Mouse (Mus musculus) heart, postnatal 25 days (tissue): ENCODE measurements at regions not wholly inside any gene's neighbourhood (a gene's known extent, or its start where the extent isn't known, plus 50 kb on each side); places are given as distances from the start of the nearest gene placed in this dataset.
"Not testable (repeated sequence)": the region's sequence is repeated elsewhere in the genome, so short reads cannot be mapped to it uniquely, and the experiment has no call there.

Experiments used
- DNase-seq: peaks from one replicate; pipeline ENCODE4 v3.0.0; 2022; ENCODE audit warnings: low spot score
- intact Hi-C: fragments of 180-260 bp; cut with DNase I; formaldehyde crosslinking; loops from one replicate; pipeline ENCODE4 v1.15.1; 2025

DNA sequence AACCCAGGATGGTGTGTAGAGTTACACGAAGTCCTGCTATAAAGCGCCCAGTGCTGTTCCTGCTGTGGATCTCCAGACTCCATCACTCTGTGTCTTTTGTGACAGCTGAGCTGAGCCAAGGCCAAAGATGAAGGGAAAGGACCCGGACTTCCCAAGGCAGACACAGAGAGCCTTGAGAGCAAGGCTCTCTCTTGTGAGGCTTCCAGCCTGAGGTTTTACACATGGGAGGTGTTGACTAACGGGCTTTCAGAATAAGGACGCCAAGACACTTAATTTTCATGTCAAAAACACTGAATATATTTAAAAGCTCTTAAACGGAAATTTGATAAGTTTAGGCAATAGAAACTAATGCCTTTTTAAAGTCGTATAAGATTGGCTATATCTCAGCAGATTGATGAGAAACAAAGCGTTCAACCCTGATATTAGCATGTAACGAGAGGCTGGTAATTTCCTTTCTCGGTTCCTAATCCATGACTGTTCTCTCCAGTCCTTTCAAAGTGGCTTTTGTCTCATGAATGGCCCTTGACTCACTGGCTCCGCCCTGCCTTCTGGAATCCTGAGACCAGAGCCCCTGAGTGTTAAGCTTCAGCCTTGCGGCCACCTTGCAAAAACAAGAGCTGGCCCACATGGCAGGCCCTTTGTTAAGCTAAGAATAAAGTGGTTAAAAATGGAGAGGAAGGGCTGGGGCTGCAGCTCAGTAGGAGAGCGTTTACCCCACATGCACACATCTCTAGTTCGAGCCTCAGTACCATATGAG lies 145.8 kb downstream of the Nkx6-1 start:
- intact Hi-C loops: no loop called here
- no peak for DNase-seq

- intact Hi-C loops: no loop called here
- DNase-seq: no peak
Measured at GRCm38 (mm10) chr5:101497698-101498048, 167.1 kb downstream of the Nkx6-1 start.

DNA sequence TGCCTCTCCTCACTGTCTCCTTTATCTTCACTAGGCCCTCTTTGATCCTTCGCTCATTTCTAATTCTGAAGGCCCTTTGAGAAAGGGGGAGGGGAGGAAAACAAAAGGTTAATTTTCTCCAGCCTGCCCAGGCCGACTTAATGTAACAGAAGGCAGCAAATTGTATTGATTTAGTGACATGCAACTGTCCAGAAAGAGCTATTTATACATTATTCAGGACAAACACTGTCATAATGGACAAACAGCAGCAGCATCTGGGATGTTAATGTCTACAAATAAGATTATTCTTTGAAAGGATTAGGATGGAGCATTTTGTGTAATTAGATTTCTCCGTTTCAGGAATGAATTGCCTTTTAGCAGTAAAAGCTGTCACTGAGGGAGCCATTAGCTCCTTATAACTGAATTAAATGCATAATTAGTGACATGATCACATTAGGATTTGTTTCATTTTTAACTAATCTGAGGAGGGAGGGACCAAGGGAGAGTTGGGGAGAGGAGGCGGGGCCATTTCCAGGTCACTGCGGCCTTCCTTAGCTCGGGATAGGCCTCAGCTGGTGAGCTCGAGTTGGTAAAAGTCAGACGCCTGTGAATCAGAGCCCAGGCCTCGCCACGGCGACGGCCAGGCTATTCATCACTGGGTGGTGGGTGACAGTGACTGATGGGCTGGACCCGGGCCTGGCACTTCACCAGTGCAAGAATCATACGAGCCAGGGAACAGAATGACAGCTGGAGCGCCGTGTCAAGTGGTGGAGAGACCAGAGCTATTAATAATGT lies 167.7 kb downstream of the Nkx6-1 start:
- DNase-seq: no peak
- intact Hi-C loops: no loop called here

DNA sequence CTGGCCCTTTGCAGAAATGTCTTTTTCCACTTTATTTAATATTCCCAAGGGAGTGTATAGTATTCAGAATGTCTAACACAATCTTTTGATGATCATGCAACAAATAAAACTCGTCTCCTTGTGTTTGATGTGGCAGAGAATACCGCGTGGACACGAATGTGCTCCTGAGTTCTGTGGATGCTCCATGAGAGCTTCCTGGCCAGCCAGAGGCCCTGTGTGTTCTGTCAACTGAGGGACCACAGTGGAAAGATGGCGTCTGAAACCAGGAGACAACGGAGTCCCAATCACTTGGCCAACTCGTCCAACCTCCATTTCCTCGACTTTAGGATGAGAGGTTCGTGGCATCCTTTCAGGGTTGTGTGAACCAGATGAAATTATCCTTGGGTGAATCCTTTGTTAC lies 168.6 kb downstream of the Nkx6-1 start:
- no peak for DNase-seq

DNA sequence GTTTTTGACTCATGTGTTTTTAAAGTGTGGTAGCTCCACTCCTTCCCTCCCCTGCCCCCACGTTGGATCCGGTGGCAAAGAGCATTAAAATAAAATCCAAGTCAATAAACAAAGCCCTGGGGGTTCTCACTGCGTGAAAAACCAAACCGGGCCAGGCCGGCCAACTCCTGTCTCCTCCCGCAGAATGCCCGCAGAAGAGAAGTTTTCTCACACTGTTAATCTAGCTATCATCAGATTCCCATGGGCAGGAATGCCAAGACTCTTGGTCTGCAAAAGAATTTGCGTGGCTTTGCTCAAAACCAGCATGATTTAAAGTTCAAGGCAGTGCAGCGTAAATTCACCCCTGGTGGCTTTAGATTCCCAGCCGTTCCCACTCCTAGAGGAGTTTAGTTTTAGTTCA lies 219.0 kb downstream of the Nkx6-1 start:
- intact Hi-C loops: no loop called here

More for the DNA sequence above, 168.6 kb downstream of the Nkx6-1 start:
- intact Hi-C loops: no loop called here

GRCm38 (mm10) chr5:101441782-101442181 lies 223.0 kb downstream of the Nkx6-1 start:
- intact Hi-C loops: no loop called here
- no peak for DNase-seq

More for the DNA sequence above, 219.0 kb downstream of the Nkx6-1 start:
- no peak for DNase-seq

- DNase-seq: no peak
- intact Hi-C loops: no loop called here
Measured at GRCm38 (mm10) chr5:101437666-101438299, 227.0 kb downstream of the Nkx6-1 start.

GRCm38 (mm10) chr5:101426067-101426771 lies 238.6 kb downstream of the Nkx6-1 start:
- no peak for DNase-seq
- intact Hi-C loops: no loop called here

DNA sequence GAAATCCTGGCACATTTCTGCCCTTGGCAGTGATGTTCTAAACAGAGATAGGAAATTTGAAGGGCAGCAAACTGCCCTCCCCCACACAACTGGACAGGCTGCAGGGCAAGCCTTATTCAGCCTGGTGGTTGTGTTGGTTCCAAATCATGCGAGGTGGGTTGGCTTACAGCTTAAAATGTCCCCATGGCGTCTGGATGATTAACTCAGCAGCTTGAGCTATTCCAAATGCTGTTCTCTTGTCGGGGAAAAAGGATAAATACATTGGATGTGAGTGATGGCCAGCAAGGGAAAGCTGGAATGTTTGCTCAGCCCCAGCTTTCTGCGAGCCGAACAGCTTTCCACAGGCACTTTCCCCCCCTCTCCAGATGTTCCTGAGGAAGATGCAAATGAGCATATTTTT lies 280.5 kb downstream of the Nkx6-1 start:
- DNase-seq: no peak
- intact Hi-C loops: no loop called here

DNA sequence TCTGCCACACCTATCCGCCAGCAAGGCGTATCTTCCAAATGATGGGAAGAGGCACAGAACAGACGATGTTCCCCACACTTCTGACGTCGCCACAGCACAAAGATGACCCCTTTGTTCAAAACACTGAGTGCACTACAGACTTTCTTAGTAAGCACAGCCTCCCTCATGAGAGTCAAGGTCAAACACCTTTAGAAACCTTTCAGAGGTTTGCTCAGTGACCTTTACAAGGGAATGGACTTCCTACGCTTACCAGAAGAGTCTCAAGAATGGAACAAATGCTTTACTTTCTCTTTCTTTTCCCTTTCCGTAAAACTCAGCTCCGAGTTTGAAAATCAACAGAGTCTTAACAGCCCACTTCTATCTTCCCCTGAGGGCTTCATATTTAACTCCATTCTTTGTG lies 283.4 kb downstream of the Nkx6-1 start:
- DNase-seq: no peak
- intact Hi-C loops: no loop called here

- intact Hi-C loops: no loop called here
- DNase-seq: no peak
Measured at GRCm38 (mm10) chr5:101376657-101377056, 288.1 kb downstream of the Nkx6-1 start.

DNA sequence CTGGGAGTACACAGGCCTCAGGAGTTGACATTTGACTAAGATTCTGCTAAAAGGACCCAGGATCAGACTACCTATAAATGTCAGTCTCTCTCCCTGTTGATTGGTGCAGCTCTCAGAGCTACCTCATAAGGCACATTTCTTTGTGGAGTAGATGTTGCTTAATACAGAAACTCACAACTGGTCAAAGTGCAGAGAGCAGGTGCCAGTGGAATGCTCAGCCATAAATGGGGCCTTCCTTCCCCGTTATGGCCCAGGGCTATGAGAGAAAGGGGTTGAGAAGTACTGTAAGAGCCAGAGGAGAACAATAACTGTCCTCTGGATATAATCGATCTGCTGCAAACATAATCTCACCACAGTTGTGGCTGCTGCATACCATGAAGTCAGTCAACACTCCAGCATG lies 290.7 kb downstream of the Nkx6-1 start:
- intact Hi-C loops: no loop called here
- DNase-seq: no peak

- intact Hi-C loops: no loop called here
Measured at GRCm38 (mm10) chr5:101372204-101372603, 292.6 kb downstream of the Nkx6-1 start.

DNA sequence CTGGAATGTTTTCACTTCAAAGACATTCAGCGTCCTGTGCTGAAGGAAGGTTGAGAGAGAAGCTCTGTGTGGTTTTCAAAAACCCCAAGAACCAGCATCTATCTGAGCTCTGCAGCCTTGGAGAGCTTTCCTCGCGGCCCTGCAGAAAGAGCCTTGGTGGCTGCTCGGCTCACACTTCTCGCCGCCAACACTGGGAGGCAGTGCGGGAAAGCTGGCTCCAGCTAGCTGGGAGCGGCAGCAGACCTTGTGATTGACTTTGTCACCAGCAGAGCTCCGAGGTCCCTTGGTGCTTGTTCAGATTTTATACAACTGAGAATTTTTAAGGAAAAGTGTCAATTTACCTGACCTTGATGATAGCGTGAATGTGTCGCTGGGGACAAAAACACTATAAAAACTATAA lies 299.4 kb downstream of the Nkx6-1 start:
- intact Hi-C loops: no loop called here
- DNase-seq: no peak

More at GRCm38 (mm10) chr5:101372204-101372603, 292.6 kb downstream of the Nkx6-1 start:
- DNase-seq: no peak

DNA sequence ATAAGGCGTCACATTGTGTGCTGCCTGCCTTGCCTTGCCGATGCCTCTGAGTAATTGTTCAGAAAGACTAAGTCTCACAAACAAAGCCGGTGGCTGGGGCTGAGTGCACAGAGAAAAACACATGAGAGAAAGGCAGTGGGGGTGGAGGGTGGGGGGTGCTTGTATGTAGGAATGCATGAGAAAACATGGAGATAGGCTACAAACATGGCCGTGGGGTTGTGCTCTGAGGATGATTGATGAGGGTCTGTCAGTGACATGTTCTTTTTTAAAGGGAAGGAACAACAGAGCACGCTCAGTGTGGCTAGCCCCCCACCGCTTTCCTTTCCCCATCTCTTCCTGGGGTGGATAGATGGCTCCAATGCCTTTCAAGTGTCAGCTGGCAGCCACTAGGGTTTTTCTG lies 304.8 kb downstream of the Nkx6-1 start:
- intact Hi-C loops: no loop called here
- no peak for DNase-seq

- intact Hi-C loops: no loop called here
Measured at GRCm38 (mm10) chr5:101345406-101345805, 319.4 kb downstream of the Nkx6-1 start.

GRCm38 (mm10) chr5:101336361-101336760 lies 328.4 kb downstream of the Nkx6-1 start:
- DNase-seq, intact Hi-C loops: not testable (repeated sequence)

More at GRCm38 (mm10) chr5:101345406-101345805, 319.4 kb downstream of the Nkx6-1 start:
- DNase-seq: no peak

- DNase-seq: no peak
- intact Hi-C loops: no loop called here
Measured at GRCm38 (mm10) chr5:101331825-101332224, 333.0 kb downstream of the Nkx6-1 start.

DNA sequence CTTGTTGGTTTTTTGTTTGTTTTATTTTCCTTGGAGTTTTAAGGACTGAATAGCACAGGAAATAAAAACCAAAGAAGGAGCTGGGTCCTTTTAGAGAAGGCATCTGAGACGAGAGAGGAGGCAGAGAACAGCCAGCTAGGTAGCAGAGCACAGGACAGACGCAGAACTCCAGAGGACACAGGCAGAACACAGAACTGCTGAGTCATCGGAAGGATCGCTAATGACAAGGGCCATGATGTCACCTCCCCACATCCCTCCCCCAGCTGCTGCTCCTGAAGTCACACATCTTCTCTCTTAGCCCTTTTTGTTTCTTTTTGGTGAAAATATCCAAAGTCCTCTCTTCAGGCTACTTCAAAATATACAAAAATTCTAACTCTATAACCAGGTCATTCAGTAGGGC lies 338.7 kb downstream of the Nkx6-1 start:
- intact Hi-C loops: no loop called here
- DNase-seq: no peak
